Mouse (Mus musculus) G1E (cell line): ENCODE measurements around the gene Ift74. TPM values are rescaled to one million over a fixed set of nuclear protein-coding genes. Genes with fewer than 3 reads are reported as not detected.
"Not testable (repeated sequence)": the region's sequence is repeated elsewhere in the genome, so short reads cannot be mapped to it uniquely, and the experiment has no call there.

Experiments
- ATAC-seq: 2 replicates; pipeline ENCODE4 v1.8.0; 2016; ENCODE audit warnings: mild to moderate bottlenecking; ENCODE audit not compliant: insufficient number of reproducible peaks, poor library complexity, low FRiP score, severe bottlenecking; ENCODE audit errors: extremely low read depth
- DNase-seq: peaks from one replicate; pipeline ENCODE4 v3.0.0; 2012; ENCODE audit warnings: low spot score
- H3K27me3 ChIP-seq: 2 replicates; pipeline ENCODE4 v1.6.1; 2012; ENCODE audit warnings: mild to moderate bottlenecking, low read length, inconsistent platforms; ENCODE audit not compliant: insufficient read depth
- H3K36me3 ChIP-seq: replicated peaks from 2 replicates; pipeline ENCODE3; 2012; ENCODE audit warnings: mild to moderate bottlenecking, inconsistent platforms
- H3K4me1 ChIP-seq: 2 replicates; pipeline ENCODE4 v1.6.1; 2012; ENCODE audit warnings: low read depth, low read length, inconsistent platforms, mixed read lengths; ENCODE audit not compliant: insufficient read depth
- H3K4me3 ChIP-seq: 2 replicates; pipeline ENCODE4 v1.5.1; 2012; ENCODE audit warnings: low read depth, mild to moderate bottlenecking, inconsistent platforms, low read length, moderate library complexity, mixed read lengths
- H3K9me3 ChIP-seq: replicated peaks from 2 replicates; pipeline ENCODE4 v1.6.1; 2012; ENCODE audit warnings: inconsistent platforms
- CTCF ChIP-seq: IDR thresholded peaks from 2 replicates; pipeline ENCODE4 v1.5.1; 2012; ENCODE audit warnings: low read depth, low read length, inconsistent platforms, mixed read lengths
- GATA1 ChIP-seq: IDR thresholded peaks from 2 replicates; pipeline ENCODE4 v1.6.1; 2012; ENCODE audit warnings: borderline replicate concordance, low read length, inconsistent platforms, mixed read lengths
- GATA2 ChIP-seq: IDR thresholded peaks from 2 replicates; pipeline ENCODE4 v1.6.1; 2012; ENCODE audit warnings: low read depth, low read length, inconsistent platforms, borderline replicate concordance
- POLR2AphosphoS5 ChIP-seq: IDR thresholded peaks from 2 replicates; pipeline ENCODE4 v1.6.1; 2012; ENCODE audit warnings: low read depth, low read length, inconsistent platforms; ENCODE audit not compliant: insufficient replicate concordance
- TAL1 ChIP-seq: conservative IDR thresholded peaks from 2 replicates; pipeline ENCODE4 v1.6.1; 2012; ENCODE audit warnings: low read depth, low read length, inconsistent platforms, mixed read lengths
- polyA plus RNA-seq: library from polyadenylated mRNA; stranded (reverse); fragments of >175 nt; gene quantifications from 2 replicates; pipeline ENCODE4 v1.2.3, GENCODE M21; 2012
- total RNA-seq, 2 experiments: library from RNA; stranded (forward) in 1 of 2; stranded (reverse) in 1 of 2; fragments of 200-1000 nt in 1 of 2; fragments of >200 nt in 1 of 2; fragmentation: Nextera tagmentation in 1 of 2; gene quantifications; 2 replicates each; pipeline ENCODE4 v1.2.3; 2014 to 2017

Ift74 gene
- total and polyA plus RNA-seq, 3 experiments, result 1.8 to 16.8 (median 10.5) TPM

DNA sequence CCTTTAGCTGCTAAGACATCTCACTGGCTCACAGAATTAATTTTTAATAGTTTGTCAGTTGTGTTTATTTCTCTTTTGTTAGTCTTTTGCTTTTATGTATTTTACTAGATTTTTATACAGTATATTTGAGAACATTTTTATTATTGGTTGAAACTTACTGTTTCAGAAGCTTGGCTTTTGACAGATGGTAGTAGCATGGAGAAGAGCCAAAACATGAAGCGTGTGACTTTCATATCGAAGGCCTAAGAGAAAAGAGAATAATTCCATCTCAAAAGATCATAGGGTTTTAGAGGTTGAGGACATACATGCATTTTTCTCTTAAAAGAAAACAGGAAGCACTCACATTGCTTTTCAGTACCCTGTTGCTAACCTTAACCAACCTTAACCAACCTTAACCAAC is 28.9 kb downstream of the Ift74 start:
- no peak for ATAC-seq
- no peak for TF ChIP-seq TAL1
- no peak for TF ChIP-seq GATA2
- no peak for TF ChIP-seq GATA1
- no peak for TF ChIP-seq POLR2AphosphoS5
- no peaks in the 10 kb centered on the region for H3K27me3 ChIP-seq
- no peak overlapping the region for H3K4me3 ChIP-seq
- no peaks in the 10 kb centered on the region for H3K9me3 ChIP-seq
- H3K36me3 ChIP-seq, result no peaks in the 10 kb centered on the region
- no peaks in the 10 kb centered on the region for H3K4me1 ChIP-seq
- no peak for DNase-seq

DNA sequence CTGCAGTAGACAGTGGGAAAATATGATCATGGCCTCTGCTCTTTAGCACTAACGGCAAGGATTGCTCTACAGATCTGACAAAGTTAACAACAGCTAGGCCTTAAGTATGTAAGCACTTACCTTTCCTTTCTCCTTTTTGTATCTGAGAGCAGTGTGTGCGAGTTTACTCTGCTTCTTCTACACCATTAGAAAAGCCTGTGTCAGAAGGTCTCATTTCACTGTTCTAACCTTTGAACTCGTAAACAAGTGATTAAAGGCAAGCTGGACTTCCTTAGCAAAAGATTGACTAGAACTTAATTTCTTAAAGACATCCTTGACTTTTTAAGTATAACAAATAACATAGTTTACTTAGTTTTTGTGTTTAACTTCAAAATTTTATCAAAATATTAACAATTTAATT is 35.6 kb downstream of the Ift74 start, which contains the start of gene Lrrc19:
Lrrc19 (minus strand) TSS at position 225 of the 400 bp plus-strand sequence.
- no peaks in the 10 kb centered on the region for H3K4me1 ChIP-seq
- H3K36me3 ChIP-seq, result no peaks in the 10 kb centered on the region
- H3K4me3 ChIP-seq, result no peak within 1 kb of the TSS
- H3K27me3 ChIP-seq, result no peaks in the 10 kb centered on the region
- ATAC-seq (no peak), DNase-seq (no peak)
- TF ChIP-seq CTCF, result no peak
- TF ChIP-seq GATA1, result no peak
- TF ChIP-seq TAL1, result no peak
- no peak for TF ChIP-seq POLR2AphosphoS5
- H3K9me3 ChIP-seq, result no peaks in the 10 kb centered on the region

DNA sequence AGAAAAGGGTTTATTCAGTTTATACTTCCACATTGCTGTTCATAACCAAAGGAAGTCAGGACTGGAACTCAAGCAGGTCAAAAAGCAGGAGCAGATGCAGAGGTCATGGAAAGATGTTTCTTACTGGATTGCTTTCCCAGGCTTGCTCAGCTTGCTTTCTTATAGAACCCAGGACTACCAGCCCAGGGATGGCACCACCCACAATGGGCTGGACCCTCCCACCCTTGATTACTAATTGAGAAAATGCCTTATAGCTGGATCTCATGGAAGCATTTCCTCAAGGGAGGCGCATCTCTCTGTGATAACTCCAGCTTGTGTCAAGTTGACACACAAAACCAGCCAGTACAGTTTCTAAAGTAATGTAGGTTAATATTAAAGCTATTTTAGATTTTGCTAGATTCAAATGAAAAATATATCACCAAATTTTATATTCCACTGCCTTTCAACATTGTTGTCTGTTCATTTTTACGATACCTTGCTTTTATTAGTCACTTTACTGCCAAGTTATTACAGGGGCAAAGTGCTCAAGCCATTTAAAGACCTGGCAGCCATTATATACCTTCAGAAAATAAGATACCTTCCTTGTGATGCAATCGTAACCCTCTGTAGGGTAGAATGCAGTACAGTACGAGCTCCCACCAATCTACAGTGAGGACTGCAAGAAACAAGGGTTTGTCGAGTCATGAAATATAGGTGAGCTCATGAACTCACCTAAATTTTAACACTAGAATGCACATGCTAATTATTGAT is 36.3 kb downstream of the Ift74 start:
- H3K9me3 ChIP-seq, ATAC-seq, H3K4me3 ChIP-seq, H3K27me3 ChIP-seq, DNase-seq, H3K4me1 ChIP-seq, H3K36me3 ChIP-seq: not testable (repeated sequence)

DNA sequence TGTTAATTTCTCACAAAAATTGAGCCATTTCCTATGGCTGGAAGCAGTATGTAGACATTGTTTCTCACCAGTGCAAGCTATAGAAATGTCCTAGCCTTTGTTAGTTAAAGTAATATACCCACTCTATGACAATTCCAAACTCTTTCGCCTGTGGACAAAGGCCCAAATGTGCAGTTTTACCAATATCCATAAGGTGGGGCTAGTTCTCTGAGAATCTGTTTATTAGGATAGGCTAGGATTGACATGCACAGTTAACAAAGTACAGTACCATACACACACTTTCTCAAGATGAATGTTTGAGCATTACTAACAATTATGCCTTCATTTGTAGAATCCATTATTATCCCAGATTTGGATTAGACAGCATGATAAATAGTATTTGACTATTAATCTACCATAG is 55.4 kb downstream of the Ift74 start:
- DNase-seq (peak; percentile 2), ATAC-seq (peak; percentile 49; the same call in 1 of the 2 replicates)
- no peaks in the 10 kb centered on the region for H3K36me3 ChIP-seq
- H3K27me3 ChIP-seq, result no peaks in the 10 kb centered on the region
- H3K4me3 ChIP-seq, result no peak overlapping the region
- H3K4me1 ChIP-seq, result no peaks in the 10 kb centered on the region
- TF ChIP-seq GATA1 (no peak), GATA2 (no peak), POLR2AphosphoS5 (no peak), CTCF (no peak), TAL1 (no peak)
- H3K9me3 ChIP-seq, result no peaks in the 10 kb centered on the region

DNA sequence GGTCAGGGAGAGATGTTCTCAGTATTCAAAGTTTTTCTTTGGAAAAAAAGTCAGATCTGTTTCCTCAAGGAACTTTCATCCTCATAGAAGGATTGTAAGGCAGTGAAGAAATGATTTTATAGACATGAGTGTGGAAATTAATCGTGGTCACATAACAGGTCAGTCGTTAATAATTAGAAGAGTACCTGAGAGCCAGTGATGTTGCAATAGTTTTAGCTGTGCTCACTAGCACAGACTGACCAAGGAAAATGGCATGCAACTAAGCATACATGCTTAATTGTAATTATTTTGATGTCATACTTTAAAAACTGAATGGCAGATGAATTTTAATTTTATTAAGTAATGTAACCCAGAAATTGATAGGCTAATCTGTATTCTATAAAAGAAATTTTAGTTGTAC is 66.4 kb downstream of the Ift74 start:
- Histone ChIP-seq H3K4me1 (no peaks in the 10 kb centered on the region), H3K27me3 (no peaks in the 10 kb centered on the region), H3K36me3 (no peaks in the 10 kb centered on the region), H3K4me3 (no peak overlapping the region), H3K9me3 (no peaks in the 10 kb centered on the region)
- ATAC-seq (no peak), DNase-seq (no peak)
- no peak for TF ChIP-seq POLR2AphosphoS5
- no peak for TF ChIP-seq TAL1
- no peak for TF ChIP-seq CTCF
- TF ChIP-seq GATA2, result no peak
- TF ChIP-seq GATA1, result no peak

DNA sequence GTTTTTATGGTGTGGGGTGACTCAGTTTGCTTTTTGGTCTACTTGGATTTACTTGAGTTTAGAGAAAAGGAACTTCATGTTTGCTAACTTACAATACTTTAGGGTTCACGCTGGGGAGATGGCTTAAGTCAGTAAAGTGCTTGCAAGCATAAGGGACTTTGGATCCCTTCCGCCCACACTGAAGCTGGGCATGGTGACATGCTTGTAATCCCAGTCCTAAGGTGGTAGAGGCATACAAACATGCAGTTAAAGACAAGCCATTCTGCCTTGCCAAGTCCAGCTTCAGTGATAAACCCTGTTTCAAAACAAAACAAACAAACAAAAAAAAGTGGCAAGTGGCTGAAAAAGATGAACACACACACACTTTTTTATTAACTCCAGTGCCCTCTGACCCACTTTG is 66.9 kb downstream of the Ift74 start:
- Histone ChIP-seq H3K36me3 (no peaks in the 10 kb centered on the region), H3K4me1 (no peaks in the 10 kb centered on the region), H3K27me3 (no peaks in the 10 kb centered on the region), H3K4me3 (no peak overlapping the region), H3K9me3 (no peaks in the 10 kb centered on the region)
- TF ChIP-seq TAL1, result no peak
- no peak for TF ChIP-seq POLR2AphosphoS5
- no peak for TF ChIP-seq CTCF
- TF ChIP-seq GATA1, result no peak
- TF ChIP-seq GATA2, result no peak
- ATAC-seq (no peak), DNase-seq (no peak)

DNA sequence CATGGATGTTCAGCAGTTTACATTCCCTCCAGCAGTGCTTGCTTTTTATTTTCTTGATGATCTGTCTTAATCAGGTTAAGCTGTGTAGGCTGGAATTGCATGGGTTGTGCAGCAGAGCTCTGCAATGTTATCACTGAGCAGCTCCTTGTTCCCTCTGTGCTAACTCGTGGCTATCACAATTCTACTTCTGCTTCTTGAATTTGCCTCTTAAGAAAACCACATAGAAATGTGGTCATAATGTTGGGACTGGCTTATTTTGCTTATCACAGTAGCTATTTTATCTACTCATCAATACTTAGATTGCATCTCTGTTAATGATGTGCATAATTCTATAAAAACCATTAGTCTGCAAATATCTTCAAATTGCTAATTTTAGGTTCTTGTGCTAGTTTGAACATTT is 67.7 kb downstream of the Ift74 start:
- ATAC-seq (no peak; the same call in 1 of the 2 replicates), DNase-seq (no peak)
- Histone ChIP-seq H3K27me3 (no peaks in the 10 kb centered on the region), H3K36me3 (no peaks in the 10 kb centered on the region), H3K4me1 (no peaks in the 10 kb centered on the region), H3K9me3 (no peaks in the 10 kb centered on the region), H3K4me3 (no peak overlapping the region)
- TF ChIP-seq TAL1 (no peak), CTCF (no peak), GATA2 (no peak), POLR2AphosphoS5 (no peak), GATA1 (no peak)
